Comparison of ENCODE assay signal across 9 mouse cellular contexts in genomic region chr10:125968191-125969132, GRCm38 (mm10). TPM values are rescaled to one million over a fixed set of nuclear protein-coding genes. Genes with fewer than 3 reads are reported as not detected.
DNase-seq lines count a peak whose midpoint lies in the region; ATAC-seq lines count a peak whose summit lies in the region.
"Had no signal": no experiment of that assay in that cellular context is flagged by ENCODE, and none has a peak within 500 bp of the region (broad histone marks: within the 10 kb centered on the region; RNA-seq: fewer than 3 reads in every experiment).

No protein-coding gene starts in this region.

- no peak for ATAC-seq in kidney, embryonic 16.5 days (ENCODE audit: low FRiP score, low TSS enrichment)
- 0 out of 2 replicates have a peak, but pooled peaks have one; percentile 20 for ATAC-seq in embryonic facial prominence, embryonic 14.5 days (ENCODE audit: low read depth)
- peak; percentile 19; the same call in 1 of the 2 replicates for ATAC-seq in neural tube, embryonic 12.5 days (ENCODE audit: low FRiP score, low read depth)

- no peaks in the 10 kb centered on the region for H3K9me3 ChIP-seq in kidney, embryonic 16.5 days (ENCODE audit: low read length)
- no peaks in the 10 kb centered on the region for H3K9me3 ChIP-seq in embryonic facial prominence, embryonic 14.5 days (ENCODE audit: control insufficient read depth, low read length)
- H3K9me3 ChIP-seq in neural tube, embryonic 12.5 days: no peaks in the 10 kb centered on the region

- no peaks in the 10 kb centered on the region for H3K27me3 ChIP-seq in kidney, embryonic 16.5 days (ENCODE audit: insufficient read depth, low read length)
- no peaks in the 10 kb centered on the region for H3K27me3 ChIP-seq in embryonic facial prominence, embryonic 14.5 days (replicated peaks; ENCODE audit: control insufficient read depth, insufficient read depth, low read length)
- no peaks in the 10 kb centered on the region for H3K27me3 ChIP-seq in neural tube, embryonic 12.5 days (replicated peaks)

- H3K4me3 ChIP-seq in kidney, embryonic 16.5 days (ENCODE audit: low read length): peak overlapping the region; percentile 93
- H3K4me3 ChIP-seq in embryonic facial prominence, embryonic 14.5 days (ENCODE audit: low read depth, low read length): peak overlapping the region; percentile 93
- H3K4me3 ChIP-seq in neural tube, embryonic 12.5 days: peak overlapping the region; percentile 84

- WGBS in kidney, embryonic 16.5 days: 4% methylated on average over 16 of the region's 16 CpGs
- WGBS in embryonic facial prominence, embryonic 14.5 days: 5% methylated on average over 16 of the region's 16 CpGs
- WGBS in neural tube, embryonic 12.5 days: 5% methylated on average over 16 of the region's 16 CpGs

- H3K9ac ChIP-seq in kidney, embryonic 16.5 days (replicated peaks; ENCODE audit: low read length): peak overlapping the region; percentile 98
- peak overlapping the region; percentile 100 for H3K9ac ChIP-seq in embryonic facial prominence, embryonic 14.5 days (ENCODE audit: low read depth, low read length)
- H3K9ac ChIP-seq in neural tube, embryonic 12.5 days: peak overlapping the region; percentile 92; the same call in 1 of the 2 replicates

- DNase-seq in kidney, adult 9 months: no peak
- peak; percentile 66 for DNase-seq in embryonic facial prominence, embryonic 14.5 days (ENCODE audit: low spot score)
- DNase-seq in kidney, postnatal 36 days: peak; percentile 12 to 25
- no peak for DNase-seq in adrenal gland, postnatal 4 days (ENCODE audit: low spot score in 2 of 2)
- DNase-seq in layer of hippocampus, postnatal 36 days: no peak
- no peak for DNase-seq in cerebellum, adult 11 months

- H3K4me1 ChIP-seq in kidney, embryonic 16.5 days (ENCODE audit: insufficient read depth, low read length): peaks cover 42% of the 10 kb centered on the region
- peaks cover 48% of the 10 kb centered on the region for H3K4me1 ChIP-seq in embryonic facial prominence, embryonic 14.5 days (ENCODE audit: control insufficient read depth, insufficient read depth, low read length)
- peaks cover 15% of the 10 kb centered on the region for H3K4me1 ChIP-seq in neural tube, embryonic 12.5 days

- H3K36me3 ChIP-seq in kidney, embryonic 16.5 days (ENCODE audit: insufficient read depth, low read length): peaks cover 10% of the 10 kb centered on the region; the same call in 1 of the 2 replicates
- peaks cover 10% of the 10 kb centered on the region for H3K36me3 ChIP-seq in embryonic facial prominence, embryonic 14.5 days (ENCODE audit: control insufficient read depth, insufficient read depth, low read length)
- peaks cover 3% of the 10 kb centered on the region; the same call in 1 of the 2 replicates for H3K36me3 ChIP-seq in neural tube, embryonic 12.5 days
- H3K36me3 ChIP-seq: G1E had no signal

- peak overlapping the region; percentile 79 for H3K4me2 ChIP-seq in kidney, embryonic 16.5 days (replicated peaks; ENCODE audit: low read depth, low read length)
- H3K4me2 ChIP-seq in embryonic facial prominence, embryonic 14.5 days (ENCODE audit: low read depth, low read length): peak overlapping the region; percentile 92
- H3K4me2 ChIP-seq in neural tube, embryonic 12.5 days (replicated peaks): peak overlapping the region; percentile 91

- H3K27ac ChIP-seq in kidney, embryonic 16.5 days (ENCODE audit: low read length): peak overlapping the region; percentile 95
- peak overlapping the region; percentile 97 for H3K27ac ChIP-seq in embryonic facial prominence, embryonic 14.5 days (replicated peaks; ENCODE audit: low read depth, low read length)
- H3K27ac ChIP-seq in neural tube, embryonic 12.5 days: no peak overlapping the region

RNA-seq across cellular contexts. Expression of gene Lrig3, which starts 2.5 kb away (rescaled TPM):
- 18.1 and 22.7 TPM in 2 replicates for polyA plus RNA-seq in kidney, embryonic 16.5 days (2015; fragmentation: Nextera tagmentation; extraction: Ambion mirVana)
- polyA plus RNA-seq in embryonic facial prominence, embryonic 14.5 days (2014; fragmentation: Nextera tagmentation; extraction: Ambion mirVana): 23.6 and 29.1 TPM in 2 replicates
- polyA plus RNA-seq in neural tube, embryonic 12.5 days (2016; fragmentation: Nextera tagmentation; extraction: Ambion mirVana): 20.2 and 21.1 TPM in 2 replicates
- total RNA-seq in adrenal gland, postnatal 4 days (2021): 10 to 100 TPM in 1 of 2 experiments, 1 to 10 TPM in 1; 9.2 to 12.9 TPM
- total RNA-seq in layer of hippocampus, postnatal 36 days (2021): 1 to 10 TPM; 4.0 to 5.0 TPM
- polyA plus RNA-seq: G1E had no signal

Comparison
In these comparisons a context has a peak if more than half of its experiments do, and no peak if none do; other contexts are left out.
1. DNase-seq: peak in embryonic facial prominence, embryonic 14.5 days (single experiment) and kidney, postnatal 36 days (2 of 2); none in kidney, adult 9 months (single experiment), adrenal gland, postnatal 4 days (0 of 2), layer of hippocampus, postnatal 36 days (0 of 2) and cerebellum, adult 11 months (single experiment).
2. Peak in every context shown above with its lines, with median percentiles within 50 percentile points of each other: H3K4me2 ChIP-seq, H3K4me3 ChIP-seq and H3K9ac ChIP-seq.